Mouse (Mus musculus) midbrain, embryonic 16.5 days (tissue): ENCODE data around the gene Ric1. TPM values are rescaled to one million over a fixed set of nuclear protein-coding genes. Genes with fewer than 3 reads are reported as not detected.
A peak's percentile ranks its signal among the peaks of the same experiment; 100 is the strongest.
"Not testable (repeated sequence)": the region's sequence is repeated elsewhere in the genome, so short reads cannot be mapped to it uniquely, and the experiment has no call there.

Source experiments
- ATAC-seq: fragments of 200-750 bp; cut with Nextera tagmentation; 2 replicates; pipeline ENCODE4 v1.8.0; 2017; ENCODE audit warnings: moderate TSS enrichment
- H3K27ac ChIP-seq: fragments of 300-500 bp; sonication (generic); 2 replicates; pipeline ENCODE4 v1.5.1; 2014; ENCODE audit warnings: mild to moderate bottlenecking, low read length, mixed read lengths
- H3K27me3 ChIP-seq: fragments of 300-500 bp; sonication (generic); 2 replicates; pipeline ENCODE4 v1.6.1; 2014; ENCODE audit warnings: low read depth, low read length, mixed read lengths; ENCODE audit not compliant: control insufficient read depth, insufficient read depth
- H3K36me3 ChIP-seq: fragments of 300-500 bp; sonication (generic); 2 replicates; pipeline ENCODE4 v1.6.1; 2014; ENCODE audit warnings: mild to moderate bottlenecking, low read length, moderate library complexity, mixed read lengths; ENCODE audit not compliant: control insufficient read depth, insufficient read depth
- H3K4me1 ChIP-seq: fragments of 300-500 bp; sonication (generic); 2 replicates; pipeline ENCODE4 v1.6.1; 2014; ENCODE audit warnings: mild to moderate bottlenecking, low read length, mixed read lengths; ENCODE audit not compliant: control insufficient read depth, insufficient read depth
- H3K4me2 ChIP-seq: fragments of 300-500 bp; sonication (generic); 2 replicates; pipeline ENCODE4 v1.6.1; 2014; ENCODE audit warnings: mild to moderate bottlenecking, low read length, mixed read lengths
- H3K4me3 ChIP-seq: fragments of 300-500 bp; sonication (generic); 2 replicates; pipeline ENCODE4 v1.5.1; 2014; ENCODE audit warnings: low read depth, mild to moderate bottlenecking, low read length, moderate library complexity, mixed read lengths
- H3K9ac ChIP-seq: fragments of 300-500 bp; sonication (generic); 2 replicates; pipeline ENCODE4 v1.6.1; 2014; ENCODE audit warnings: low read depth, low read length, mixed read lengths
- H3K9me3 ChIP-seq: fragments of 300-500 bp; sonication (generic); replicated peaks from 2 replicates; pipeline ENCODE4 v1.6.1; 2014; ENCODE audit warnings: mild to moderate bottlenecking, low read length, mixed read lengths; ENCODE audit not compliant: control insufficient read depth, poor library complexity, severe bottlenecking
- WGBS: fragments of 180-500 bp; shearing (Covaris S2); extraction: QIAGEN DNeasy Blood & Tissue Kit; methylation state at CpG from one replicate; pipeline ENCODE4 v1.1.7; 2014; 5-methylcytosine and 5-hydroxymethylcytosine counted together
- polyA plus RNA-seq: library from polyadenylated mRNA; unstranded; fragments of >200 nt; fragmentation: Nextera tagmentation; extraction: Ambion mirVana; gene quantifications from 2 replicates; pipeline ENCODE4 v1.2.1, GENCODE M21; 2015

Ric1 gene
- polyA plus RNA-seq, 1 experiment from 2014 or later, result 12.6 TPM

DNA sequence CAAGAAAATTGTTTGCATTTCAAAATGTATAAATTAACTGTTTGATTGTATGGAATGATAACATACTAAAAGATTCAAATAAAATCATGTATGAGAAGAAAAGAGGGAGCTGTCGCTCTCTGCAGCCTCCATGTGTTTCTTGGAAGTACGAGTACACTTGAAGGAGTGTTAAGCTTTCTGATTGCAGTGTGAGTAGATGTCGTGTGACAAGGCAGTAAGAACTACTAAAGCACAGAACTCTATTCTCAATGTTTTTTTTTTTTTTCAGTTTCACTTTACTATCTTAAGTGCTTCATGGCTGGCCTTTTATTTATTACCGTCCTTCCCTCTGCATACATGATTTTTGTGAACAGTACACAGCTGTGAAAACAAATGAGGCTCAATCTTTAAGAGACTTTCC, 40.1 kb downstream of the Ric1 start:
- no peak overlapping the region for H3K4me3 ChIP-seq
- no peaks in the 10 kb centered on the region for H3K4me1 ChIP-seq
- H3K27me3 ChIP-seq, result no peaks in the 10 kb centered on the region
- no peak for ATAC-seq
- H3K27ac ChIP-seq, result no peak overlapping the region
- no peaks in the 10 kb centered on the region for H3K36me3 ChIP-seq
- no peaks in the 10 kb centered on the region for H3K9me3 ChIP-seq
- WGBS, result 90% methylated on average over 4 of the region's 4 CpGs
- no peak overlapping the region for H3K4me2 ChIP-seq
- H3K9ac ChIP-seq, result no peak overlapping the region

DNA sequence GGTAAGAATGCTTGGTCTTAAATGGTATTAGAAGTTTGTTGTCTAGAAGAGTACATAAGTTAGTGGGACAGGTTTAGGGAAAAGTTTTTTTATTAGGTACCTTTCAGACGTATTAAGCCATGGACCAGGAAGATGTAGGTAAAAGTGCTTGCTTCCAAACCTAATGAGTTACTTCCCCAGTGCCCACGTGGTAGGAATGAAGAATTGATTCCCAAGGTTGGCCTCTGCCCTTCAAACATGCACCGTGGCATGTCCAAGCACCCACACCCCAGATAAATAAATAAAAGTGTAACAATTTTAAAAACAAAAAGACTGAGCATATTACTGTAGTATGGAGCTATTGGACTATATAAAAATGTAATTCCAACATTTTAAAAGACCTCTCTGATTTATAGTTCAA, 40.5 kb downstream of the Ric1 start:
- no peaks in the 10 kb centered on the region for H3K27me3 ChIP-seq
- no peak for ATAC-seq
- no peaks in the 10 kb centered on the region for H3K36me3 ChIP-seq
- H3K4me3 ChIP-seq, result no peak overlapping the region
- H3K27ac ChIP-seq, result no peak overlapping the region
- no peaks in the 10 kb centered on the region for H3K4me1 ChIP-seq
- no peak overlapping the region for H3K9ac ChIP-seq
- no peak overlapping the region for H3K4me2 ChIP-seq
- no peaks in the 10 kb centered on the region for H3K9me3 ChIP-seq
- WGBS, result 81% methylated on average over 3 of the region's 3 CpGs

DNA sequence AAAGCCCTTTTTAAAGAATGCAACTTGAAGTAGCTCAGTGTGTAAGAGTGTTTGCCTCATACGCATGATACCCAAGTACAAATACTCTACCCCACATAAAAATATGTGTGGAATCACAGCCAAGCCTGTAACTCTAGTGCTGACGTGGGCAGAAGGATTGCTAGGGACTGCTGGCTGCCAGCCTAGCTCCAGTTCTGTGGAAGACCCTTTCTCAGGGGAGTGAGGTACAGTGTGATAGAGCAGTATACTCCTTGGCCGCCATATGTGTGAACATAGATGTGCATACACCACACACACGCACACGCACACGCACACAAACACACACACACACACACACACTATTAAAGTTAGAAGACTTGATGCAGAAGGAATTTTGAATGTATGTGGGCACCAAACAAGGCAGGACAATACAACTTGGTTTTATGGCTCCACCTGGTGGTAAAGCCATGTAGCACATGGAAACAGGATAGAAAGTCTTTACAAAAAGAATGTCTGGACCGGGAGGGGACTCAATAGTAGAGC, 41.2 kb downstream of the Ric1 start:
- H3K4me2 ChIP-seq, result no peak overlapping the region
- H3K9ac ChIP-seq, result no peak overlapping the region
- H3K9me3 ChIP-seq, result no peaks in the 10 kb centered on the region
- no peaks in the 10 kb centered on the region for H3K36me3 ChIP-seq
- 0 out of 2 replicates have a peak, but pooled peaks have one; percentile 32 for ATAC-seq
- no peak overlapping the region for H3K4me3 ChIP-seq
- no peak overlapping the region for H3K27ac ChIP-seq
- H3K4me1 ChIP-seq, result no peaks in the 10 kb centered on the region
- 61% methylated on average over 7 of the region's 7 CpGs for WGBS
- H3K27me3 ChIP-seq, result no peaks in the 10 kb centered on the region

DNA sequence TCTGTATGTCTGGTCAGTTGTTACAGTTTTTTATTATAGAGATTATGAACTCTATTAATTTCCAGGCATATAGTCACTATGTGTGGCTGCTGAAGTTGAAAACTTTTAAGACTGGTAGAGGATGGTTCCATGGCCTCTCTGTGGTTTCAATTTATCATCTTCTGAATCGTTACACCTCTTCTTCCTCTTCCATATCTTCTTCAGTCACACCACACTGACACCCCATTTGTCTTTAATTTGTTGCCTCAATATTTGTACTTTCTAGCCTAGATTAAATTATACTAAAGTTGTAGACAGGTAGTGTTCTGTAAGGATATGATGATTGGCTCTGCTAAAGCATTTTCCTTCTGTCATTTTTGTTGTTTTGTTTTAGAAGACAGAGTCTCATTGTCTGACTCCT, 44.4 kb downstream of the Ric1 start:
- no peak for ATAC-seq
- Histone ChIP-seq H3K36me3 (peaks cover 4% of the 10 kb centered on the region), H3K9me3 (no peaks in the 10 kb centered on the region), H3K9ac (no peak overlapping the region), H3K27me3 (no peaks in the 10 kb centered on the region), H3K4me1 (no peaks in the 10 kb centered on the region), H3K27ac (no peak overlapping the region), H3K4me3 (no peak overlapping the region), H3K4me2 (no peak overlapping the region)
- WGBS, result 93% methylated on average over 1 of the region's 1 CpGs

DNA sequence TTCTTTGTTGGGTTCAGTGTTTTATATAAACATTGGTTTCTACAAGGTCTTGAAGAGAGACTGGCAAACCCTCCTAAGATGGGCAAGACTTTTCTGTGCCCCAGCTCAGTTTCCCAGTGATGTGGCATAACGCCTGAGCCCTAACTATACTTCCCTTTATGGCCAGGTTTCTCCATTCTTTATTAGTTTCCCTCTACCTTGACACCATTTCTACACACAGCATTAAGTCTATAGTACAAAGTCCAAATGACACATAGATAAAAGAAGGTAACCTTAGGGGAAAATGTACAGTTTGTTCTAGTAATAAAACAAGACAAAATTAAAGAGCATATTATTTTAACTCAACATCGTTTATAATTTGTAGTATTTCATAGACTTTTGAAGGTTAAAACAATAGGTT, 60.4 kb downstream of the Ric1 start:
- H3K4me3 ChIP-seq, result no peak overlapping the region
- H3K36me3 ChIP-seq, result peaks cover 9% of the 10 kb centered on the region
- no peak overlapping the region for H3K4me2 ChIP-seq
- no peak overlapping the region for H3K27ac ChIP-seq
- H3K27me3 ChIP-seq, result no peaks in the 10 kb centered on the region
- no peak for ATAC-seq
- no peak overlapping the region for H3K9ac ChIP-seq
- H3K9me3 ChIP-seq, result no peaks in the 10 kb centered on the region
- 96% methylated on average over 2 of the region's 2 CpGs for WGBS
- H3K4me1 ChIP-seq, result no peaks in the 10 kb centered on the region

DNA sequence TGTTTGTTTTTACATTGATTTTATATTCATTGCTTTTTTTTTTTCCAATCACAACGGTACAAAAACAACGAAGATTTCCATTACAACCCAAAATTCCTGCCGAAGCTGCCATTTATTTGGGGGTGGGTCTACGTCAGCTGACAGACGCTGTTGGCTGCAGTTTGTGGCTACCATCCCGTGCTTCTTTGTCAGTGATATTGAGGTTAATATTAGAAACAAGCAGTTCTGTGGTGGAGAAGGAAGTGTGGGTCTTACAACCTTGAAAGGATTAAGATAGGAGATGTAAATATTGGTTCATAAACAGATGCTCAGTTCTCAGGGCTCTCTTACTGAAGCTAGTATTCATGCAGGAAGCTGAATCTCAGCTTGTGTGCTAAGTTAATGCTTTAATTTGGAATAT, 61.7 kb downstream of the Ric1 start:
- H3K4me1 ChIP-seq, result no peaks in the 10 kb centered on the region
- WGBS, result 82% methylated on average over 6 of the region's 6 CpGs
- H3K9me3 ChIP-seq, result no peaks in the 10 kb centered on the region
- no peaks in the 10 kb centered on the region for H3K27me3 ChIP-seq
- H3K4me3 ChIP-seq, result no peak overlapping the region
- no peak overlapping the region for H3K27ac ChIP-seq
- H3K9ac ChIP-seq, result no peak overlapping the region
- H3K4me2 ChIP-seq, result no peak overlapping the region
- peaks cover 15% of the 10 kb centered on the region for H3K36me3 ChIP-seq
- no peak for ATAC-seq

DNA sequence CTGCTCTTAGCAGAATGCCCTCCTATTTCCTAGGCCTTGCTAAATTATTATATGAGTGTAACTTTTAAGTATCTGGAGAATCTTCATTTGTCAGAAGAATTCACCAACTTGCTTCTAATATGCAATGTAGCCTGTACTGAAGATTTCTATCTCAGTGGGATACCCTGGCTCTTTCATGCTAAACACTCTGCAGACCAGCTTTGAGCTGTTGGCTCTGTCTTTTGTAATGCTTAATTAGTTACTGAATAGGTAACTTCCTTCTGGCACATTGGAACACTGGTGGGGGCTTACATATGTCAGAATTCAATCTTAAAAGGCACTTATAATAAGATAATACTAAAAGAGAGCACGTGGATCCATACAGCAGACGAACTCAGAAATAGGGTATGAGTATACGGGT, 71.7 kb downstream of the Ric1 start:
- H3K27me3 ChIP-seq, H3K4me1 ChIP-seq, H3K9ac ChIP-seq, H3K4me2 ChIP-seq, ATAC-seq, H3K27ac ChIP-seq, H3K9me3 ChIP-seq, H3K4me3 ChIP-seq: not testable (repeated sequence)
- 45% methylated on average over 3 of the region's 3 CpGs for WGBS
- peaks cover 17% of the 10 kb centered on the region for H3K36me3 ChIP-seq

DNA sequence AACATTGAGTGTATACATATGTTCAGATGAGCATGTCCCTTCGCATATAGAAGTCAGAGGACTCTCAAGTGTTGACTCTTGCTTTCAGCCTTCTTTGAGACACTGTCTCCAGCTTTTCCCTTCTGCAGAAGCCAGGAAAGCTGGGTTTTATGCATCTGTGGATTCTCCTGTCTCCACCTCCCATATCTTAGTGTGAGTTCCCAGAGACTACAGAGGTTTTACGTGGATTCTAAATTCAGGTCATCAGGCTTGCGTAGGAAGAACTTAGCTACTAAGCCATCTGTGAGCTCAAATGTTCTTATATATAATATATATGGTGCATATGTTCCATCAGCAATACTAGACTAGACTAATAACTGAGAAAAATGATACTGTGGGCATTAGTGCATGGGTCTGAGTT, 74.2 kb downstream of the Ric1 start:
- ATAC-seq, result no peak
- no peaks in the 10 kb centered on the region for H3K4me1 ChIP-seq
- WGBS, result over 99% methylated on average over 3 of the region's 3 CpGs
- H3K4me2 ChIP-seq, result no peak overlapping the region
- no peaks in the 10 kb centered on the region for H3K9me3 ChIP-seq
- no peaks in the 10 kb centered on the region for H3K27me3 ChIP-seq
- H3K27ac ChIP-seq, result no peak overlapping the region
- peaks cover 11% of the 10 kb centered on the region for H3K36me3 ChIP-seq
- H3K9ac ChIP-seq, result no peak overlapping the region
- H3K4me3 ChIP-seq, result no peak overlapping the region

DNA sequence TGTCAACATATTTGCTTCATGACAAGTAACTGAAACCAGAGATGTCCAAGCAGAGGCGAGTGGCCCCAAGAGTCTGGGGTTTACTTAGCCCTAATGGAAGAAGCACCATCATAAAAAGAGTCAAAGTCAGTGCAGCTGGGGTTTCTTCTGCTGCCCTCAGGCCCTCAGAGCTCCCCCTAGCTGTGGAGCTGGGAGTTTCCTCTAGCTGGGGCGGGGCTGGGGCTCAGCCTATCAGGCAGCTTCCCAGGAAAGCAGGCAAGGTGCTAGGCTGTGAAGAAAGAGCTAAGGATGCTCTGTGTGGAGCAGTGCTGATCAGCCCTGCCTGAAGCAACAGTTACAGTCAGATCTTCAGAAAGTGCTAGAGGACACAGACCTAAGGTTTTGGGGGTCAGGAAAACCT, 74.9 kb downstream of the Ric1 start:
- no peak overlapping the region for H3K9ac ChIP-seq
- H3K27me3 ChIP-seq, result no peaks in the 10 kb centered on the region
- H3K9me3 ChIP-seq, result no peaks in the 10 kb centered on the region
- 100% methylated on average over 2 of the region's 2 CpGs for WGBS
- H3K4me3 ChIP-seq, result no peak overlapping the region
- H3K4me1 ChIP-seq, result no peaks in the 10 kb centered on the region
- no peak for ATAC-seq
- no peak overlapping the region for H3K27ac ChIP-seq
- H3K4me2 ChIP-seq, result no peak overlapping the region
- peaks cover 11% of the 10 kb centered on the region for H3K36me3 ChIP-seq

DNA sequence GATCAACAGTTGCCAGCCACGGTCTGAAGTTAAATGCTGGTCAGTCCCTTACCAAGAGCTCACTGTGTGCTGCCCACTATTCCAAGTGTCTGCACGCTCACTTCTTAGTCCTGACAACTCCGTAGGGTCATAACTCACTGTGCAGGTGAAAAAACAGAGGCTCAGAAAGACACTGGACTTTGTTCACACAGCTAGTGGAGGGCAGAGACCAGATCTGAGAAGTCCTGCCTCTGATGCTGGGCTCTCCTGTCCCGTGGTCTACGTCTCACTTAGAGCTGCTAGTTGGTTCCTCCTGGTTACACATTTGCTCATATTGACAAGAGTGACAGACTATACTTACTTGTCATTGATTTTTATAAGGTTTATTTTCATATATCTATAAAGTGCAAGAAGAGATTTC, 76.9 kb downstream of the Ric1 start:
- 97% methylated on average over 5 of the region's 5 CpGs for WGBS

More for the DNA sequence above, 76.9 kb downstream of the Ric1 start:
- ATAC-seq, result no peak
- peaks cover 27% of the 10 kb centered on the region for H3K36me3 ChIP-seq
- no peaks in the 10 kb centered on the region for H3K27me3 ChIP-seq
- no peaks in the 10 kb centered on the region for H3K9me3 ChIP-seq
- no peak overlapping the region for H3K27ac ChIP-seq
- no peak overlapping the region for H3K9ac ChIP-seq
- H3K4me3 ChIP-seq, result no peak overlapping the region
- no peaks in the 10 kb centered on the region for H3K4me1 ChIP-seq
- H3K4me2 ChIP-seq, result no peak overlapping the region
